Mouse (Mus musculus): ENCODE results near the gene Larp6. TPM values are rescaled to one million over a fixed set of nuclear protein-coding genes. Genes with fewer than 3 reads are reported as not detected.

The Larp6 gene
- polyA plus RNA-seq, 1 experiment from 2014 or later, result 3.6 TPM

DNA sequence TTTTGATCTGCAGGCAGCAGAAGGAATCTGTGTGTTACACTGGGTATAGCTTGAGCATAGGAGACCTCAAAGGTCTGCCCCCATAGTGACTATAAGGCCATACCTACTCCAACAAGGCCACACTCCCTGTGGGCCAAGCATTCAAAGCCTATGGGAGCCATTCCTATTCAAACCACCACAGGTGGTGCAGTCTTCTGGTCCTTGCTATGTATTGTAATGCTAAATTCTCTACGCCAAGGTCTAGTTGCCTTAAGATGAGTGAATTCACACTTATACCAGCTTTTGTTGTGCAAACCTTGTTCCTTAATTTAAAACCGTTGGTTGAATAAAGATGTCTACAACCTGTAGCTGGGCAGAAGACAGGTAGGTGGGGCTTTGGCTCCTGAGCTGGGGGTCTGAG, 35.4 kb downstream of the Larp6 start:
- Histone ChIP-seq H3K4me2 (no peak overlapping the region), H3K27ac (no peak overlapping the region), H3K4me1 (no peaks in the 10 kb centered on the region), H3K4me3 (no peak overlapping the region), H3K9ac (no peak overlapping the region), H3K9me3 (replicated peaks) (peaks cover 5% of the 10 kb centered on the region; the same call in 1 of the 2 replicates), H3K36me3 (ENCODE audit: poor library complexity, severe bottlenecking) (no peaks in the 10 kb centered on the region), H3K27me3 (0 out of 2 replicates have a peak, but pooled peaks cover 3% of the 10 kb centered on the region)
- 84% methylated on average over 2 of the region's 2 CpGs for WGBS
- ATAC-seq, result no peak

DNA sequence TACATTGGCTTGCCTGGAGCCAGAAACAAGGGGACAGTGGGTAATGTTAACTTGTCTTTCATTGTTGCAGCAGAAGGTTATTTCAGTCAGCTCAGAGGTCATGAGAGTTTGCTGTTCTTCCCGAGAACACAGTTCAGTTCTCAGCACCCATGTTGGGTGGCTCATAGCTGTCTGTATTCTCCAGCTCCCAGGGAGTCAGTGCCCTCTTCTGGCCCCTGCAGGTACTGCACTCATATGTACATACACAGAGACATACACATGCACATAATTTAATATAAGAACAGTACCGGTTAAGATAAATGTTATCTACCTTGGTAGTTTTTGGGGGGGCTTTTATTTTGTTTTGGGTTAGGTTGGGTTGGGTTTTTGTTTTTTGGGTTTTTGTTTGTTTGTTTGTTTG, 36.3 kb downstream of the Larp6 start:
- no peaks in the 10 kb centered on the region for H3K4me1 ChIP-seq
- H3K4me2 ChIP-seq, result no peak overlapping the region
- H3K27me3 ChIP-seq, result 0 out of 2 replicates have a peak, but pooled peaks cover 3% of the 10 kb centered on the region
- no peak overlapping the region for H3K27ac ChIP-seq
- no peaks in the 10 kb centered on the region for H3K36me3 ChIP-seq (ENCODE audit: poor library complexity, severe bottlenecking)
- no peak overlapping the region for H3K4me3 ChIP-seq
- WGBS, result 98% methylated on average over 2 of the region's 2 CpGs
- H3K9me3 ChIP-seq (replicated peaks), result peaks cover 5% of the 10 kb centered on the region; the same call in 1 of the 2 replicates
- no peak for ATAC-seq
- no peak overlapping the region for H3K9ac ChIP-seq

DNA sequence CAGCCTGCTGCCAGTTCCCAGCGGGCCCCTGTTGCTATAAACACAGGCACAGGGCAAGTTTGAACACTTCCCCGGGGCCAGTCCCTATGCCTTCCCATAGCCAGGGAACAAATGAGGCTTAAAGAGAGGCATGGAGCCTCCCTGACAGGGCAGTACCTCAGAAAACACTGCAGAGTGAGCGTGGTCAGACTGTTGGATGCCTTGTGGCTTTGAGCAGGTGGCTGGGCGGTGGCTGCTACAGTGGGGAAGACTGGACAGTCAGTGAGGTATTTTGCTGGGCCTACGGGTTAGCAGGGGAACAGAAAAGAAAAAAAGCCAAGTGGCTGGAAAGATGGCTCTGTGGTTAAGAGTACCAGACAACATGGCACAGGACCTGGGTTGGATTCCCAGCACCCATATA, 38.3 kb downstream of the Larp6 start:
- no peak overlapping the region for H3K27ac ChIP-seq
- no peak overlapping the region for H3K4me2 ChIP-seq
- H3K36me3 ChIP-seq (ENCODE audit: poor library complexity, severe bottlenecking), result no peaks in the 10 kb centered on the region
- no peaks in the 10 kb centered on the region for H3K4me1 ChIP-seq
- H3K27me3 ChIP-seq, result no peaks in the 10 kb centered on the region
- no peak overlapping the region for H3K9ac ChIP-seq
- no peak for ATAC-seq
- peaks cover 5% of the 10 kb centered on the region; the same call in 1 of the 2 replicates for H3K9me3 ChIP-seq (replicated peaks)
- no peak overlapping the region for H3K4me3 ChIP-seq
- 83% methylated on average over 5 of the region's 5 CpGs for WGBS

DNA sequence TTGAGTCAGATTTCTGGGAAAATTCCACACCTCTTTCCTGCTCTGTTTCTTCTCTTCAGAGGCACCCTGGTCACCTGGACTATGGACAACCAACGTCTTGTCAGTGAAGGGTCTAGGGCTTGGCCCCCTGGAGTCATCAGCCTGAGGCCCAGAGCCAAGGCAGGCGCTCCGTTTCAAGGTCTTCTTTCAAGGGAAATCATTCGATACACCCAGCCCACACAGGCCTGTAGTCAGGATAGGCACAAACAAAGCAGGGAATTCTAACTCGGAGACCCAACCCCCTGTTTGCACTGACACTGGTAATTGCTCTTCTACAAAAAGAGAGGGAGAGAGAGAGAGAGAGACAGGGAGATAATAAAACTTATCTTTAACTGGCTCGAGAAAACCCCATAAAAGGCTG, 39.2 kb downstream of the Larp6 start:
- Histone ChIP-seq H3K27me3 (no peaks in the 10 kb centered on the region), H3K4me1 (no peaks in the 10 kb centered on the region), H3K4me3 (no peak overlapping the region), H3K4me2 (no peak overlapping the region), H3K9ac (no peak overlapping the region), H3K27ac (no peak overlapping the region), H3K9me3 (replicated peaks) (peaks cover 5% of the 10 kb centered on the region; the same call in 1 of the 2 replicates), H3K36me3 (ENCODE audit: poor library complexity, severe bottlenecking) (no peaks in the 10 kb centered on the region)
- no peak for ATAC-seq
- 71% methylated on average over 6 of the region's 6 CpGs for WGBS

DNA sequence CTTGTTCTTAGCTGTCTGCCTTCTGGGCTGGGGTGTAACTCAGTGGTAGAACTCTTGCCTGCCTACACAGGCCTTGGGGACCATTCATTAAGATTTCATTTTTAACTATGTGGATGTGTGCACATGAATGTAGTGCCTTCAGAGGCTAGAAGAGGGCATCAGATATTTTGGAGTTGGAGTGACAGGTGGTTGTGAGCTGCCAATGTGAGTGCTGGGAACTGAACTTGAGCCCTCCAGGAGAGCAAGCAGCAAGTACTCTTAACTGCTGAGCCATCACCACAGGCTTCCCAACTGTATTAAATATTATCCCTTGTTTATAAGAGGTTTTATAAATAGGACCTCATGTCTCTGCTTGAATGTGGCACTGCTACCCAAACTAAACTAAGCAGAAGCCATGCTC, 39.8 kb downstream of the Larp6 start:
- Histone ChIP-seq H3K9ac (no peak overlapping the region), H3K36me3 (ENCODE audit: poor library complexity, severe bottlenecking) (no peaks in the 10 kb centered on the region), H3K27ac (no peak overlapping the region), H3K4me3 (no peak overlapping the region), H3K27me3 (no peaks in the 10 kb centered on the region), H3K4me2 (no peak overlapping the region), H3K9me3 (replicated peaks) (peaks cover 5% of the 10 kb centered on the region; the same call in 1 of the 2 replicates), H3K4me1 (no peaks in the 10 kb centered on the region)
- ATAC-seq, result no peak

DNA sequence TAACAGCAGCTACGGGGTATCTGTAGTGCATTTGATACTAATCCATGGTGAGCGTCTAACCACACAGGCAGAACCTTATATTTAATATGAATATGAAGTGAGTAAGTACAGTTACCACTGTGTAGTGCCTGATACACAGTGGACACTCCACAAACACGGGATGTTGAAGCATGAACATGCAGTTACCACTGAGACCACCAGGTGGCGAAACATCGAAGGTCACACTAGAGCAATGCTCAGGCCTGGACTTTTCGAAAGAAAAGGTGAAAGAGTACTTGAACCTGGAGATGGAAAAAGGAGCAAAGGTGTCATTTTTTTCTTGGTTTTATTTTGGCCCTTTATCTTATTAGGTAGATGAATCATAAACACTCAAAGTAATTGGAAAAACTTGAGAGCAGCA, 43.5 kb downstream of the Larp6 start:
- Histone ChIP-seq H3K27me3 (no peaks in the 10 kb centered on the region), H3K36me3 (ENCODE audit: poor library complexity, severe bottlenecking) (no peaks in the 10 kb centered on the region), H3K9ac (no peak overlapping the region), H3K4me1 (no peaks in the 10 kb centered on the region), H3K4me2 (no peak overlapping the region), H3K27ac (no peak overlapping the region), H3K9me3 (replicated peaks) (no peaks in the 10 kb centered on the region), H3K4me3 (no peak overlapping the region)
- no peak for ATAC-seq
- WGBS, result 36% methylated on average over 6 of the region's 6 CpGs

DNA sequence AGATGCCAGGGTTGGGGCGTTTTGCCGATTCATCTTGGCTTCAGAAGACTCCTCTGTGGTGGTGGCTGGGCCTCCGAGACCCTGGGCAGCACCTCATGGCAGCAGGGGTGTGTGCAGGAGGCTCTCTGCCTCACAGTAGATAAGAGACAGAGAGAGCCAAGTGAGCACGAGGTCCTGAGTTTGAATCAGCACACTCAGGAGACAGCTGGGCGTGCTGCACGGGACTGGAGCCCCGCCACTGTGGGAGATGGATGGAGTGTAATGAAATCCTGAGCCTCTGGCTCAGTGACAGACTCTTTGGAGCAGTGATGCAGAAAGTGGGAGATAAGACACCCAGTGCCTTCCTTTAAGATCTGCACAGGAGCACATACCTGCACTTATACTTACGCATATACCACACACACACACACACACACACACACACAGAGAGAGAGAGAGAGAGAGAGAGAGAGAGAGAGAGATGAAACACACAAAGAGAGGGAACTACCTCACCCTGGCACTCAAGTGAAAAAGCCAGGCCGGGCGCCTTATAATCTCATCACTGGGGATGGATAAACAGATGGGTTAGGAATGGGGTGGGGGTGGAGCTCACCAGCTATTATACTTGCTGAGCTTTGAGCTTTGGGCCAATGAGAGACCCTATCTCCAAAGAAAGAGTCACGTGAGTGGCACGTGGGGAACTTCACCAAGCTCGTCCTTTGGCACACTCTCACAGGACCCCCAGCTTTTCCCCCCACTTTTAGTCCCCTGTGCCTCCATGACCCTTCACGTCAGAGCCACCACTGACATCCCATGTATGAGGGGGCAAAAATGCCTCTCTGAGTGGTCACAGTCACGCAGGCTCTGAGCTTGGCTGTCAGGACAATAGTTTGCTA, 44.3 kb downstream of the Larp6 start:
- H3K4me2 ChIP-seq, result no peak overlapping the region
- H3K27me3 ChIP-seq, result no peaks in the 10 kb centered on the region
- no peak for ATAC-seq
- no peak overlapping the region for H3K9ac ChIP-seq
- no peak overlapping the region for H3K4me3 ChIP-seq
- H3K27ac ChIP-seq, result no peak overlapping the region
- WGBS, result 82% methylated on average over 15 of the region's 15 CpGs
- no peaks in the 10 kb centered on the region for H3K4me1 ChIP-seq
- H3K36me3 ChIP-seq (ENCODE audit: poor library complexity, severe bottlenecking), result no peaks in the 10 kb centered on the region
- H3K9me3 ChIP-seq (replicated peaks), result no peaks in the 10 kb centered on the region

DNA sequence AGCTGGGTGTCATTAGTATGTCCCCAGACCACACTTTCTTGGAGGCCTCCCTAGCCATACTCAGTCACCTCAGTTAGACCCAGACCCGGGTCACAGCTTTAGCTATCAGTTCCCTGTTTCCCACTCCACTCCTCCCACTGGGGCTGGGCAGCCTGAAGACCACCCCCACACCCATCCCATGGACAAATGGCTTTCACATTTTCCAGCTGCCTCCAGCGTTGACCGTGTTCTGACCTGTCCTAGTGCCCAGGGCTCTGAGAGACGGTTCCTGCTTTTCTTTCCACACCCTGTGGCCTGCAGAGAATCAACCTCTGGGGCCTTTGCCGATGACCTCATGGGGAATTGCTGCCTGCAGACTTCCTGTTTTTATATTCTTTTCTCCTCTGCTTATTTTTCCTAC, 45.0 kb downstream of the Larp6 start:
- Histone ChIP-seq H3K9ac (no peak overlapping the region), H3K9me3 (replicated peaks) (no peaks in the 10 kb centered on the region), H3K4me3 (no peak overlapping the region), H3K27me3 (no peaks in the 10 kb centered on the region), H3K27ac (no peak overlapping the region), H3K4me2 (no peak overlapping the region), H3K4me1 (no peaks in the 10 kb centered on the region), H3K36me3 (ENCODE audit: poor library complexity, severe bottlenecking) (no peaks in the 10 kb centered on the region)
- ATAC-seq, result no peak
- WGBS, result 67% methylated on average over 5 of the region's 5 CpGs

DNA sequence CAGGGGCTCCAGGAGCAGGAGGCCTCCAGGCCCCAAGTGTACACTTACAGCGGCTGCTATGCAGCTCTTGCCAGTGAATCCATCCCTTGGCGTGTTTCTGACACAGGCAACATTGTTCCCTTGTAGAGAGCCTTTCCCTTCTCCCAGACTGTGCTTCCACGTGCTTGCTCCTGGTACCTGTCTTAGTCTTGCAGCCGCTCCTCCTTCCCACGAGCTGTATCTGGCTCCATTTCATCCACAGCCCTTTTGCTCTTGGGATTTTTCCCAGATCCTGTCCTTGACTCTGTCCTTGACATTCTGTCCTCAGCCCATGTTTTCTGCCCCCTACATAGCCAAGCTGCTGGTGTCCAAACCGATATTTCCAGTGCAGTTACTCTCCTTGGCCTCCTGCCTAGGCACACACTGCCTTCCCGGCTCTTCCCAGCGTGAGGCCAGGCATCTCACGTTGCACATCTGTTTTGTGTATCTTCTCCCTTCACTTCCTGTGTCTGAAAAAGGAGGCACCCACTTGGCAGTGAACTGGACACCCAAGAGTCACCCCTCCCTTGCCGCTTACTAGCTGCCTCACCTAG, 46.7 kb downstream of the Larp6 start:
- H3K27me3 ChIP-seq, result no peaks in the 10 kb centered on the region
- no peak overlapping the region for H3K4me2 ChIP-seq
- H3K27ac ChIP-seq, result no peak overlapping the region
- ATAC-seq, result no peak
- WGBS, result 83% methylated on average over 10 of the region's 10 CpGs
- H3K9ac ChIP-seq, result no peak overlapping the region
- H3K36me3 ChIP-seq (ENCODE audit: poor library complexity, severe bottlenecking), result no peaks in the 10 kb centered on the region
- H3K4me3 ChIP-seq, result no peak overlapping the region
- H3K4me1 ChIP-seq, result no peaks in the 10 kb centered on the region
- H3K9me3 ChIP-seq (replicated peaks), result no peaks in the 10 kb centered on the region

DNA sequence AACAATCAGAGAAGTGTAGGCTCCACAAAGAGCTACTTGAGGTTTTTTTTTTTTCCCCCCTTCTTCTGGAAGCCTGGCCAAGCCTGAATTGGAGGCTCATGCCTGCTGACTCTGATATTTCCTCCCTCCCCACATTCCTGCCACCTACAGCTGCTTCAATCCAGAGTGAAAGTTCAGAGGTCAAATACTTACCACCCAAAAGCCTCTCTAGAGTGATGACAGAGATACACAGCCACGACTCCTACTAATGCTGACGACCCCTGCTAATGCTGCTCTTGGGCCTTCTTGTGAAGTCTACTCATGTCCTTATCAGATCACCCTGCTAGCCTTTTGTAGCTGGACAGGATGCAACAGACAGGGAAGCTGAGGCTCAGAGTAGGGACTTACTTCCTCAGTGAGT, 52.4 kb downstream of the Larp6 start:
- WGBS, result 57% methylated on average over 2 of the region's 2 CpGs
- no peak for ATAC-seq
- H3K9me3 ChIP-seq (replicated peaks), result no peaks in the 10 kb centered on the region
- H3K4me3 ChIP-seq, result no peak overlapping the region
- H3K27ac ChIP-seq, result no peak overlapping the region
- H3K9ac ChIP-seq, result no peak overlapping the region
- H3K36me3 ChIP-seq (ENCODE audit: poor library complexity, severe bottlenecking), result no peaks in the 10 kb centered on the region
- no peaks in the 10 kb centered on the region for H3K4me1 ChIP-seq
- no peak overlapping the region for H3K4me2 ChIP-seq
- no peaks in the 10 kb centered on the region for H3K27me3 ChIP-seq

DNA sequence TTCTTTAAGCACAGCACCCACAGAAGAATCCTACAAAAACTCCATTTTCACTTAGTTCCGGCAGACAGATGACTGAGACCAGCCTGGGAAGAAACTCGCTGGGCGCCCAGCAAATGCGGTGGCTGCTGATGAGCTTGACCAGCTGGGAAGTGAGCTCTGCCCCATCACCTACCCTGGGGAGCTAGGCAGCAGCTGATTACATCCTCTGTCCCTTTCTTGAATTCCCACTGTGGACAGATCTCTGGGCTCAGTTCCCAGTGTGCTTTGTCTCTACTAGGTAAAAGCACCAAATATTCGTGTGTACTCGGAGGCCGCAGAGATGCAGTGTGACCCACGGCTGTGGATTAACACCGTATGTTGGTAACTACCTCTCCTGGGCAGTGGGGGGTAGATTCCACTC, 55.6 kb downstream of the Larp6 start:
- H3K9me3 ChIP-seq (replicated peaks), result peaks cover 6% of the 10 kb centered on the region; the same call in 1 of the 2 replicates
- no peak overlapping the region for H3K4me2 ChIP-seq
- no peaks in the 10 kb centered on the region for H3K4me1 ChIP-seq
- H3K9ac ChIP-seq, result no peak overlapping the region
- WGBS, result 76% methylated on average over 9 of the region's 9 CpGs
- H3K36me3 ChIP-seq (ENCODE audit: poor library complexity, severe bottlenecking), result no peaks in the 10 kb centered on the region
- no peak overlapping the region for H3K27ac ChIP-seq
- no peaks in the 10 kb centered on the region for H3K27me3 ChIP-seq
- H3K4me3 ChIP-seq, result no peak overlapping the region
- ATAC-seq, result no peak

DNA sequence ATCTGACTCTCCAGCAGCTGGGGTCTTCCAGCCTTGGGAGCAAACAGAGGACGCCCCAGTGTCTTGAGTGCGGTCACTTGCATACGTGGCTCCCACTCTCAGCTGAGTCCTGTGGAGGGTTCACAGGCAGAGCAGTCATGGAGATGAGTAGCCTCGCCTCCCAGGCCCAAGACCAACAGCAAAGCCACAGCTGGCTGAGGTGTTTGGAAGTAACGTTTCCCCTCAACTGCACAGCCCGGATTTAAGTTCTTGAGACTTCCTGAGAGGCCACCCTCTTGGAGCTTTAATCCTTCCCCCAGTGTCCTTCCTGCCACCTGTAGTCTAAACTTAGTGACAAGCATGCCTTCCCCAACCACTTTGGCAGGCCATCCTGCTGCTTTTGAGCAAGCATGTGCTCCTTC, 56.9 kb downstream of the Larp6 start:
- no peak overlapping the region for H3K27ac ChIP-seq
- no peak overlapping the region for H3K4me3 ChIP-seq
- H3K4me2 ChIP-seq, result no peak overlapping the region
- no peak overlapping the region for H3K9ac ChIP-seq
- ATAC-seq, result no peak
- no peaks in the 10 kb centered on the region for H3K36me3 ChIP-seq (ENCODE audit: poor library complexity, severe bottlenecking)
- WGBS, result 81% methylated on average over 6 of the region's 6 CpGs
- H3K4me1 ChIP-seq, result no peaks in the 10 kb centered on the region
- H3K9me3 ChIP-seq (replicated peaks), result peaks cover 6% of the 10 kb centered on the region; the same call in 1 of the 2 replicates
- no peaks in the 10 kb centered on the region for H3K27me3 ChIP-seq
